Mouse (Mus musculus): ENCODE measurements around the gene Fam208b.

GRCm38 (mm10) chr13:3644871-3645270, 34.0 kb upstream of the Fam208b start:
- no peak for TF ChIP-seq CTCF (IDR thresholded peaks at IDR 0.05; ENCODE audit: control insufficient read depth, insufficient read depth, insufficient read length)
- no peak for TF ChIP-seq MYOG (IDR thresholded peaks at IDR 0.05; ENCODE audit: control insufficient read depth, extremely low read depth, insufficient read length)
- no peak for TF ChIP-seq USF1 (IDR thresholded peaks at IDR 0.05; ENCODE audit: low read depth)

Measured in C2C12 (cell line).